Mouse (Mus musculus): Measurements from ENCODE around the gene Olfr1313. TPM values are rescaled to one million over a fixed set of nuclear protein-coding genes. Genes with fewer than 3 reads are reported as not detected.
"Not testable (repeated sequence)": the region's sequence is repeated elsewhere in the genome, so short reads cannot be mapped to it uniquely, and the experiment has no call there.

The Olfr1313 gene
- polyA plus RNA-seq (2015; fragmentation: Nextera tagmentation; extraction: Ambion mirVana) = not detected in 2 replicates

- no peak for ATAC-seq (ENCODE audit: insufficient read depth, low FRiP score, low read depth)
- Histone ChIP-seq H3K27me3 (replicated peaks) (no peaks in the 10 kb centered on the region), H3K9me3 (no peaks in the 10 kb centered on the region), H3K36me3 (no peaks in the 10 kb centered on the region), H3K4me1 (no peaks in the 10 kb centered on the region), H3K27ac (no peak within 1 kb of the TSS), H3K4me2 (no peak within 1 kb of the TSS), H3K4me3 (replicated peaks) (no peak within 1 kb of the TSS), H3K9ac (no peak within 1 kb of the TSS)
Observed at GRCm38 (mm10) chr2:112077743-112078142, at the start of gene Olfr1313. TSS of gene Olfr1313 (minus strand) at chr2:112077843.

- no peaks in the 10 kb centered on the region for H3K4me1 ChIP-seq
- WGBS = 67% methylated on average over 1 of the region's 1 CpGs
- no peak for ATAC-seq (ENCODE audit: insufficient read depth, low FRiP score, low read depth)
- H3K9me3 ChIP-seq = no peaks in the 10 kb centered on the region
- H3K4me3 ChIP-seq (replicated peaks) = no peak within 1 kb of the TSS
- no peaks in the 10 kb centered on the region for H3K36me3 ChIP-seq
- no peak within 1 kb of the TSS for H3K27ac ChIP-seq
- H3K9ac ChIP-seq = no peak within 1 kb of the TSS
- H3K4me2 ChIP-seq = no peak within 1 kb of the TSS
- H3K27me3 ChIP-seq (replicated peaks) = no peaks in the 10 kb centered on the region
Observed at GRCm38 (mm10) chr2:112115340-112115739, 37.7 kb upstream of the Olfr1313 start, which contains the start of gene Olfr1315-ps1. TSS of gene Olfr1315-ps1 (minus strand) at chr2:112115440.

- no peak within 1 kb of the TSS for H3K27ac ChIP-seq
- no peak within 1 kb of the TSS for H3K4me2 ChIP-seq
- H3K9me3 ChIP-seq = no peaks in the 10 kb centered on the region
- no peaks in the 10 kb centered on the region for H3K4me1 ChIP-seq
- H3K27me3 ChIP-seq (replicated peaks) = no peaks in the 10 kb centered on the region
- no peak for ATAC-seq (ENCODE audit: insufficient read depth, low FRiP score, low read depth)
- no peaks in the 10 kb centered on the region for H3K36me3 ChIP-seq
- H3K4me3 ChIP-seq (replicated peaks) = no peak within 1 kb of the TSS
- H3K9ac ChIP-seq = no peak within 1 kb of the TSS
Observed at GRCm38 (mm10) chr2:112096681-112097080, 19.0 kb upstream of the Olfr1313 start, which contains the start of gene Olfr1314. TSS of gene Olfr1314 (minus strand) at chr2:112096781.

GRCm38 (mm10) chr2:112050138-112050537 lies 27.5 kb downstream of the Olfr1313 start, which contains the start of gene Olfr1312:
TSS of gene Olfr1312 (minus strand) at chr2:112050238.
- no peak for ATAC-seq (ENCODE audit: insufficient read depth, low FRiP score, low read depth)
- H3K27me3 ChIP-seq (replicated peaks) = no peaks in the 10 kb centered on the region
- no peak within 1 kb of the TSS for H3K27ac ChIP-seq
- WGBS = 30% methylated on average over 1 of the region's 1 CpGs
- H3K36me3 ChIP-seq = no peaks in the 10 kb centered on the region
- no peak within 1 kb of the TSS for H3K9ac ChIP-seq
- H3K4me1 ChIP-seq = no peaks in the 10 kb centered on the region
- H3K4me3 ChIP-seq (replicated peaks) = no peak within 1 kb of the TSS
- H3K4me2 ChIP-seq = no peak within 1 kb of the TSS
- H3K9me3 ChIP-seq = no peaks in the 10 kb centered on the region

- not testable (repeated sequence) for H3K4me2 ChIP-seq; H3K9ac ChIP-seq; H3K4me1 ChIP-seq; H3K27ac ChIP-seq; ATAC-seq (ENCODE audit: insufficient read depth, low FRiP score, low read depth); H3K27me3 ChIP-seq (replicated peaks); H3K4me3 ChIP-seq (replicated peaks); H3K36me3 ChIP-seq; H3K9me3 ChIP-seq
- WGBS = 33% methylated on average over 6 of the region's 6 CpGs
Observed at GRCm38 (mm10) chr2:112026971-112027370, 50.7 kb downstream of the Olfr1313 start.

GRCm38 (mm10) chr2:112024312-112024711 lies 53.3 kb downstream of the Olfr1313 start, which contains the start of gene Olfr1311:
TSS of gene Olfr1311 (minus strand) at chr2:112024412.
- Histone ChIP-seq H3K9ac (no peak within 1 kb of the TSS), H3K4me1 (no peaks in the 10 kb centered on the region), H3K9me3 (no peaks in the 10 kb centered on the region), H3K36me3 (no peaks in the 10 kb centered on the region), H3K27ac (no peak within 1 kb of the TSS), H3K4me2 (no peak within 1 kb of the TSS), H3K27me3 (replicated peaks) (no peaks in the 10 kb centered on the region), H3K4me3 (replicated peaks) (no peak within 1 kb of the TSS)
- no peak for ATAC-seq (ENCODE audit: insufficient read depth, low FRiP score, low read depth)
- WGBS = 86% methylated on average over 2 of the region's 2 CpGs

Other genes starting within 250 kb of the Olfr1313 start
- not detected in 2 replicates for gene Olfr1305, start 200.7 kb downstream of the Olfr1313 start, polyA plus RNA-seq (2015; fragmentation: Nextera tagmentation; extraction: Ambion mirVana)
- gene Olfr1306, start 161.6 kb downstream of the Olfr1313 start, polyA plus RNA-seq (2015; fragmentation: Nextera tagmentation; extraction: Ambion mirVana) = not detected in 2 replicates
- not detected in 2 replicates for gene Olfr1307, start 128.4 kb downstream of the Olfr1313 start, polyA plus RNA-seq (2015; fragmentation: Nextera tagmentation; extraction: Ambion mirVana)
- not detected in 2 replicates for gene Olfr1308, start 112.9 kb downstream of the Olfr1313 start, polyA plus RNA-seq (2015; fragmentation: Nextera tagmentation; extraction: Ambion mirVana)
- gene Olfr1309, start 87.6 kb downstream of the Olfr1313 start, polyA plus RNA-seq (2015; fragmentation: Nextera tagmentation; extraction: Ambion mirVana) = not detected in 2 replicates
- gene Olfr1310, start 65.1 kb downstream of the Olfr1313 start, polyA plus RNA-seq (2015; fragmentation: Nextera tagmentation; extraction: Ambion mirVana) = not detected in 2 replicates
- gene Olfr1311, start 53.4 kb downstream of the Olfr1313 start, polyA plus RNA-seq (2015; fragmentation: Nextera tagmentation; extraction: Ambion mirVana) = not detected in 2 replicates
- not detected in 2 replicates for gene Olfr1312, start 27.6 kb downstream of the Olfr1313 start, polyA plus RNA-seq (2015; fragmentation: Nextera tagmentation; extraction: Ambion mirVana)
- not detected in 2 replicates for gene Olfr1314, start 18.9 kb upstream of the Olfr1313 start, polyA plus RNA-seq (2015; fragmentation: Nextera tagmentation; extraction: Ambion mirVana)
- gene Olfr1315-ps1, start 37.6 kb upstream of the Olfr1313 start, polyA plus RNA-seq (2015; fragmentation: Nextera tagmentation; extraction: Ambion mirVana) = not detected in 2 replicates
- gene Olfr1316, start 57.1 kb upstream of the Olfr1313 start, polyA plus RNA-seq (2015; fragmentation: Nextera tagmentation; extraction: Ambion mirVana) = not detected in 2 replicates
- gene Olfr1317, start 62.5 kb upstream of the Olfr1313 start, polyA plus RNA-seq (2015; fragmentation: Nextera tagmentation; extraction: Ambion mirVana) = not detected in 2 replicates
- gene Olfr1318, start 76.4 kb upstream of the Olfr1313 start, polyA plus RNA-seq (2015; fragmentation: Nextera tagmentation; extraction: Ambion mirVana) = not detected in 2 replicates
- 27.0 and 28.0 TPM in 2 replicates for gene Lpcat4, start 161.6 kb upstream of the Olfr1313 start, polyA plus RNA-seq (2015; fragmentation: Nextera tagmentation; extraction: Ambion mirVana)
- 0.04 TPM in 1 of 2 replicates, not detected in the other for gene Nutm1, start 181.4 kb upstream of the Olfr1313 start, polyA plus RNA-seq (2015; fragmentation: Nextera tagmentation; extraction: Ambion mirVana)
- gene Nop10, start 184.1 kb upstream of the Olfr1313 start, polyA plus RNA-seq (2015; fragmentation: Nextera tagmentation; extraction: Ambion mirVana) = 213 and 223 TPM in 2 replicates
- 10.5 and 11.8 TPM in 2 replicates for gene Slc12a6, start 188.0 kb upstream of the Olfr1313 start, polyA plus RNA-seq (2015; fragmentation: Nextera tagmentation; extraction: Ambion mirVana)
- gene Gm21985, start 188.5 kb upstream of the Olfr1313 start, polyA plus RNA-seq (2015; fragmentation: Nextera tagmentation; extraction: Ambion mirVana) = not detected in 2 replicates